Mouse (Mus musculus): ENCODE data around the gene Tubb2a. TPM values are rescaled to one million over a fixed set of nuclear protein-coding genes. Genes with fewer than 3 reads are reported as not detected.

Tubb2a gene
- polyA plus RNA-seq, 1 experiment from 2014 or later = 217 TPM

Other genes with a start within 250 kb of the Tubb2a start
- not detected in 2 replicates for gene Serpinb6e, start 234.6 kb downstream of the Tubb2a start, polyA plus RNA-seq (2014; fragmentation: Nextera tagmentation; extraction: Ambion mirVana)
- 0.70 TPM in 1 of 2 replicates, not detected in the other for gene Serpinb6c, start 172.3 kb downstream of the Tubb2a start, polyA plus RNA-seq (2014; fragmentation: Nextera tagmentation; extraction: Ambion mirVana)
- 27.7 and 29.8 TPM in 2 replicates for gene Nqo2, start 113.3 kb downstream of the Tubb2a start, polyA plus RNA-seq (2014; fragmentation: Nextera tagmentation; extraction: Ambion mirVana)
- gene Ripk1, start 75.6 kb downstream of the Tubb2a start, polyA plus RNA-seq (2014; fragmentation: Nextera tagmentation; extraction: Ambion mirVana) = 20.2 and 24.3 TPM in 2 replicates
- 73.7 and 78.6 TPM in 2 replicates for gene Serpinb6a, start 75.2 kb downstream of the Tubb2a start, polyA plus RNA-seq (2014; fragmentation: Nextera tagmentation; extraction: Ambion mirVana)
- 36.1 and 38.4 TPM in 2 replicates for gene Bphl, start 40.4 kb downstream of the Tubb2a start, polyA plus RNA-seq (2014; fragmentation: Nextera tagmentation; extraction: Ambion mirVana)
- 32.1 and 34.2 TPM in 2 replicates for gene Tubb2b, start 52.5 kb upstream of the Tubb2a start, polyA plus RNA-seq (2014; fragmentation: Nextera tagmentation; extraction: Ambion mirVana)
- 84.8 and 86.6 TPM in 2 replicates for gene Psmg4, start 85.0 kb upstream of the Tubb2a start, polyA plus RNA-seq (2014; fragmentation: Nextera tagmentation; extraction: Ambion mirVana)